15 mouse cellular contexts compared by ENCODE assay signal in genomic region chr7:79522046-79522445, GRCm38 (mm10). TPM values are rescaled to one million over a fixed set of nuclear protein-coding genes. Genes with fewer than 3 reads are reported as not detected.
DNase-seq lines count a peak whose midpoint lies in the region; ATAC-seq and TF ChIP-seq lines count a peak whose summit lies in the region.
"Had no signal": no experiment of that assay in that cellular context is flagged by ENCODE, and none has a peak within 500 bp of the region (broad histone marks: within the 10 kb centered on the region; RNA-seq: fewer than 3 reads in every experiment).

No protein-coding gene starts in this region.

- peaks cover 8% of the 10 kb centered on the region; the same call in 1 of the 2 replicates for H3K36me3 ChIP-seq in forebrain, embryonic 15.5 days
- peaks cover 11% of the 10 kb centered on the region; the same call in 1 of the 2 replicates for H3K36me3 ChIP-seq in hindbrain, postnatal 0 days (ENCODE audit: insufficient read depth, low read length)
- 0 out of 2 replicates have a peak, but pooled peaks cover 2% of the 10 kb centered on the region for H3K36me3 ChIP-seq in neural tube, embryonic 15.5 days
- H3K36me3 ChIP-seq: embryonic facial prominence, embryonic 10.5 days had no signal

- no peaks in the 10 kb centered on the region for H3K27me3 ChIP-seq in forebrain, embryonic 15.5 days
- no peaks in the 10 kb centered on the region for H3K27me3 ChIP-seq in hindbrain, postnatal 0 days (ENCODE audit: insufficient read depth, low read length)
- no peaks in the 10 kb centered on the region for H3K27me3 ChIP-seq in neural tube, embryonic 15.5 days (replicated peaks)

- 55% methylated on average over 3 of the region's 3 CpGs for WGBS in forebrain, embryonic 15.5 days
- 52% methylated on average over 3 of the region's 3 CpGs for whole genome bisulfite sequencing in hindbrain, postnatal 0 days
- WGBS in neural tube, embryonic 15.5 days, result 68% methylated on average over 3 of the region's 3 CpGs

- H3K9ac ChIP-seq in forebrain, embryonic 15.5 days (replicated peaks), result peak overlapping the region; percentile 61; the same call in 1 of the 2 replicates
- H3K9ac ChIP-seq in hindbrain, postnatal 0 days (replicated peaks; ENCODE audit: low read length), result no peak overlapping the region
- no peak overlapping the region for H3K9ac ChIP-seq in neural tube, embryonic 15.5 days (replicated peaks)
- H3K9ac ChIP-seq: lung, embryonic 14.5 days had no signal

- H3K4me3 ChIP-seq in layer of hippocampus, adult 2 months, result no peak overlapping the region
- no peak overlapping the region for H3K4me3 ChIP-seq in forebrain, embryonic 15.5 days
- no peak overlapping the region for H3K4me3 ChIP-seq in hindbrain, postnatal 0 days (ENCODE audit: low read length)
- no peak overlapping the region for H3K4me3 ChIP-seq in neural tube, embryonic 15.5 days (replicated peaks)
- H3K4me3 ChIP-seq: embryonic facial prominence, embryonic 10.5 days had no signal

- H3K9me3 ChIP-seq in forebrain, embryonic 15.5 days, result no peaks in the 10 kb centered on the region
- no peaks in the 10 kb centered on the region for H3K9me3 ChIP-seq in hindbrain, postnatal 0 days (ENCODE audit: low read length)
- H3K9me3 ChIP-seq in neural tube, embryonic 15.5 days (replicated peaks), result no peaks in the 10 kb centered on the region
- H3K9me3 ChIP-seq: embryonic facial prominence, embryonic 10.5 days had no signal

- TF ChIP-seq CTCF in layer of hippocampus, adult 2 months (conservative IDR thresholded peaks at IDR 0.05), result no peak
- no peak for TF ChIP-seq CTCF in hindbrain, postnatal 0 days (IDR thresholded peaks at IDR 0.05; ENCODE audit: low read depth)

- H3K27ac ChIP-seq in layer of hippocampus, adult 2 months, result peak overlapping the region; percentile 97
- peak overlapping the region; percentile 98 for H3K27ac ChIP-seq in forebrain, embryonic 15.5 days (replicated peaks)
- H3K27ac ChIP-seq in hindbrain, postnatal 0 days, result peak overlapping the region; percentile 97
- peak overlapping the region; percentile 98 for H3K27ac ChIP-seq in neural tube, embryonic 15.5 days (replicated peaks)
- H3K27ac ChIP-seq: embryonic facial prominence, embryonic 10.5 days had no signal

- peaks cover 100% of the 10 kb centered on the region for H3K4me1 ChIP-seq in forebrain, embryonic 15.5 days
- H3K4me1 ChIP-seq in hindbrain, postnatal 0 days (ENCODE audit: insufficient read depth, low read length), result peaks cover 61% of the 10 kb centered on the region
- peaks cover 95% of the 10 kb centered on the region for H3K4me1 ChIP-seq in neural tube, embryonic 15.5 days

- ATAC-seq in forebrain, embryonic 15.5 days (replicated peaks), result no peak
- no peak for ATAC-seq in hindbrain, postnatal 0 days
- no peak for ATAC-seq in neural tube, embryonic 15.5 days (ENCODE audit: low FRiP score)

- no peak for DNase-seq in layer of hippocampus, adult 2 months (ENCODE audit: low spot score in 2 of 2)
- no peak for DNase-seq in layer of hippocampus, adult 18-20 months (ENCODE audit: low spot score in 2 of 2)
- no peak for DNase-seq in hindbrain, postnatal 0 days (ENCODE audit: low spot score)
- no peak for DNase-seq in embryo, embryonic 10 days (ENCODE audit: low spot score)
- DNase-seq in c-Kit-positive CD71-positive TER-119-positive erythroid progenitor cells, embryonic 14.5 days (ENCODE audit: low spot score), result no peak
- no peak for DNase-seq in layer of hippocampus, adult 9-11 months
- DNase-seq: adrenal gland, postnatal 36 days; cerebellum, adult 11 months; gastrocnemius, postnatal 10 days; kidney, adult 9 months; right cerebral cortex, adult 18-20 months had no signal

- peak overlapping the region; percentile 20 for H3K4me2 ChIP-seq in forebrain, embryonic 15.5 days (replicated peaks)
- no peak overlapping the region for H3K4me2 ChIP-seq in hindbrain, postnatal 0 days (ENCODE audit: low read depth, low read length)
- H3K4me2 ChIP-seq in neural tube, embryonic 15.5 days, result no peak overlapping the region
- H3K4me2 ChIP-seq: lung, embryonic 14.5 days had no signal

RNA-seq across cellular contexts. Expression of gene Polg, which starts 55.9 kb away (rescaled TPM):
- 100 to 1,000 TPM in 1 of 2 experiments, 10 to 100 TPM in 1; 76.5 to 101 TPM for total RNA-seq in layer of hippocampus, adult 2 months (2021)
- total RNA-seq in layer of hippocampus, adult 18-20 months (2021), result 10 to 100 TPM; 81.6 to 81.7 TPM
- 32.9 and 35.8 TPM in 2 replicates for polyA plus RNA-seq in forebrain, embryonic 15.5 days (2015; fragmentation: Nextera tagmentation; extraction: Ambion mirVana)
- 60.0 and 79.5 TPM in 2 replicates for total RNA-seq in hindbrain, postnatal 0 days (2014; rRNA removed)
- polyA plus RNA-seq in hindbrain, postnatal 0 days (2015; fragmentation: Nextera tagmentation; extraction: Ambion mirVana), result 23.8 and 23.9 TPM in 2 replicates
- 24.2 and 25.0 TPM in 2 replicates for polyA plus RNA-seq in neural tube, embryonic 15.5 days (2015; fragmentation: Nextera tagmentation; extraction: Ambion mirVana)
